8 mouse cellular contexts compared by ENCODE assay signal in genomic region chr11:110398553-110399239, GRCm38 (mm10). TPM values are rescaled to one million over a fixed set of nuclear protein-coding genes. Genes with fewer than 3 reads are reported as not detected.
A peak's percentile ranks its signal among the peaks of the same experiment; 100 is the strongest.
DNase-seq lines count a peak whose midpoint lies in the region; ATAC-seq and TF ChIP-seq lines count a peak whose summit lies in the region.

TSS of gene Map2k6 (plus strand) at chr11:110399122.

- DNase-seq in adipocyte (ENCODE audit: low spot score): peak; percentile 80
- DNase-seq in gastrocnemius, adult 2 months: peak; percentile 90
- DNase-seq in left cerebral cortex, adult 18-20 months (ENCODE audit: low spot score in 2 of 2): peak; percentile 84 to 91
- DNase-seq in lung, postnatal 4 days: peak; percentile 80 to 81
- DNase-seq in retina, postnatal 1 day: peak; percentile 86
- peak; percentile 88 for DNase-seq in thymus, postnatal 4 days

- no peak for TF ChIP-seq CTCF in cortical plate, adult 2 months (IDR thresholded peaks at IDR 0.05; ENCODE audit: extremely low read depth, insufficient read depth, low read length)
- TF ChIP-seq CTCF in gastrocnemius, adult 2 months (IDR thresholded peaks at IDR 0.05): no peak; the same call in 1 of the 2 replicates

- peak within 1 kb of the TSS; percentile 54 for H3K4me3 ChIP-seq in cortical plate, adult 2 months (ENCODE audit: insufficient read depth, low read length)
- H3K4me3 ChIP-seq in gastrocnemius, adult 2 months: peak within 1 kb of the TSS; percentile 84
- H3K4me3 ChIP-seq in hindbrain, embryonic 16.5 days (ENCODE audit: low read length): peak within 1 kb of the TSS; percentile 67

- no peaks in the 10 kb centered on the region for H3K27me3 ChIP-seq in hindbrain, embryonic 16.5 days (replicated peaks; ENCODE audit: control insufficient read depth, insufficient read depth, low read length)

- intact Hi-C loops in gastrocnemius, adult 2 months (cut with DNase I): loop anchor here (5.0 kb wide), 1 partner anchor 49 kb away; no protein-coding TSS in a partner anchor

- ATAC-seq in hindbrain, embryonic 16.5 days: peak; percentile 96

- peak within 1 kb of the TSS; percentile 73 for H3K4me2 ChIP-seq in hindbrain, embryonic 16.5 days (ENCODE audit: low read length)

- H3K27ac ChIP-seq in cortical plate, adult 2 months (ENCODE audit: insufficient read depth, low read length): 0 out of 2 replicates have a peak within 1 kb of the TSS, but pooled peaks have one; percentile 38
- peak within 1 kb of the TSS; percentile 80 for H3K27ac ChIP-seq in gastrocnemius, adult 2 months
- peak within 1 kb of the TSS; percentile 64 for H3K27ac ChIP-seq in hindbrain, embryonic 16.5 days (ENCODE audit: low read depth, low read length)

- H3K9me3 ChIP-seq in hindbrain, embryonic 16.5 days (ENCODE audit: control insufficient read depth, low read length): no peaks in the 10 kb centered on the region

- H3K36me3 ChIP-seq in hindbrain, embryonic 16.5 days (ENCODE audit: control insufficient read depth, insufficient read depth, low read length): no peaks in the 10 kb centered on the region

- 10% methylated on average over 20 of the region's 20 CpGs for WGBS in hindbrain, embryonic 16.5 days

- H3K9ac ChIP-seq in hindbrain, embryonic 16.5 days (ENCODE audit: low read depth, low read length): peak within 1 kb of the TSS; percentile 62

- H3K4me1 ChIP-seq in cortical plate, adult 2 months (ENCODE audit: control insufficient read depth, insufficient read depth, low read length): peaks cover 2% of the 10 kb centered on the region; the same call in 1 of the 2 replicates
- H3K4me1 ChIP-seq in hindbrain, embryonic 16.5 days (ENCODE audit: control insufficient read depth, insufficient read depth, low read depth, low read length): peaks cover 18% of the 10 kb centered on the region

- TF ChIP-seq POLR2A in cortical plate, adult 2 months (IDR thresholded peaks at IDR 0.05; ENCODE audit: extremely low read depth, insufficient read depth, low read length): peak; percentile 83

RNA-seq across cellular contexts. Expression of gene Map2k6, which starts in this region (rescaled TPM):
- polyA plus RNA-seq in cortical plate, adult 2 months (2012; rRNA removed): 10.1 and 11.0 TPM in 2 replicates
- 10 to 100 TPM; 38.0 to 50.1 TPM for total RNA-seq in gastrocnemius, adult 2 months (2021)
- polyA plus RNA-seq in hindbrain, embryonic 16.5 days (2015; fragmentation: Nextera tagmentation; extraction: Ambion mirVana): 24.4 and 26.9 TPM in 2 replicates
- 10 to 100 TPM; 22.0 to 23.2 TPM for total RNA-seq in left cerebral cortex, adult 18-20 months (2021)

Comparison
In these comparisons a context has a peak if more than half of its experiments do, and no peak if none do; other contexts are left out.
1. Peak in every context shown above with its lines: DNase-seq, ATAC-seq, H3K4me3 ChIP-seq and H3K27ac ChIP-seq.